Mouse (Mus musculus) testis, postnatal 14 days (tissue): ENCODE measurements around the gene Pdgfb.

Source experiments
- DNase-seq: peaks from one replicate; pipeline ENCODE4 v3.0.0; 2021; ENCODE audit warnings: low spot score

Pdgfb gene

DNA sequence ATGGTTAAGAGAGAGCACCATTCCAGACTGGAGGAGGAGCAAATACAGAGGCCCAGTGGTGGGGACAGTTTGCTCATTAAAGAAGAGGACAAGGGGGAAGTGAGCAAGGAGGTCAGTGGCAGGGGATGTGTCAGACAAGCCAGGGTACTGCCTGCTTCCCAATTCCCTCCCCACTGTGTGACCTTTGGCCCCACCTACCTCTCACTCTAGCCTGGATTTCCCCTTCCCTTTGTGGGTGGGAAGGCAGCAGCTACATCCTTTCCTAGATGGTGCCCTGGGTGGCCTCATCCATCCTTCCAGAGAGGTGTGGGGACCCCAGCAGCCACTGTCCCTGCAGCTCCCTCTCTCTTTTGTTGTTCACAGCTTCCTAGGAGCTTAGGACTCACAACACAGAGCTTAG lies 20.1 kb upstream of the Pdgfb start:
- no peak for DNase-seq

DNA sequence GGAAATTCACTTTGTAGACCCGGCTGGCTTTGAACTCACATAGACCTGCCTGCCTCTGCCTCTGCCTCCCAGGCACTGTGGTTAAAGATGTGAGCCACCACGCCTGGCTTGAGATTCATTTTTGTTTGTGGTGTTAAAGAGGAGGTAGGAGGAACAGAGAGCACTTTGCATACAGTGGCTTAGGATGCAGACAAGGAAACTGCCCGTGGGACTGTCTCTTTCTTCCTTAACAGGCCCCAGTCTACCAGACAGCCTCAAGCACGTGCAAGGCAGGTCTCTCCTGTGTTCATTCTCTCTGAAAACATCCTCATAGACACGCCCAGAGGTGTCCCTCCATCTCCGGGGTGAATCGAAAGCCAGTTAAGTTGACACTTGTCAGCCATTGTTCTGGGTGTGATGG lies 19.6 kb upstream of the Pdgfb start:
- DNase-seq, result no peak

DNA sequence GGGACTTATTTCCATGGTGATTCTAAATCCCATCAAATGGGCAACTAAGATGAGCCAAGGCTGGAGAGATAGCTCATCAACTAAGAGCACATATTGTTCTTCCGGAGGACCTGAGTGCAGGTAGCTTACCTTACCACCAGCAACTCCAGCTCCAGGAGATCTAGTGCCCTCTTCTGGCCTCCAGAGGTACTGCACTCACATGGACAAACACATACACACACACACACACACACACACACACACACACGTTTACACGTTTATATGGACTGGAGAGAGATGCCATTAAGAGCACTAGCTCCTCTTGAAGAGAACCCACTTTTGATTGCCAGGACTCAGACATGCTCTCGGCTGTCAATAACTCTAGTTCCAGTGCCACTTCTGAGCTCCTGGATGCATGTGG lies 16.4 kb upstream of the Pdgfb start:
- no peak for DNase-seq

DNA sequence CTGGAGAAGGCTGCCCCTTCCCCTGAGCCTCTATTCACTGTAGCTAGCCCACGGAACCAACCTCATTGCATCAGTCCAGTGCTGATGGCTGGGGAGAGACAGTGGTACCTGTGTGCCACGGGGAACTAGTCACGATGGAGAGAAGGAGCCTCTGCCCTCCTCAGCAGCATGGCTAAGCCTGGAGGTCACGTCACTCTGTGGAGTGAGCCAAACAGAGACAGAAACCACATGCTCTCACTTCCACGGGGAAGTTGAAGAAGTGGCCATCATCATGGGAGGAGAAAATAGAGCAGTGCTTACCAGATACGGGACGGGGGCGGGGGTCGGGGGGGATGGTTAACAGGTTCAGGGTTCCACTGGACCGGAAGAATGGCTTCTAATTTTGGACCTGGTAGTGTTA lies 15.6 kb upstream of the Pdgfb start:
- DNase-seq, result no peak

DNA sequence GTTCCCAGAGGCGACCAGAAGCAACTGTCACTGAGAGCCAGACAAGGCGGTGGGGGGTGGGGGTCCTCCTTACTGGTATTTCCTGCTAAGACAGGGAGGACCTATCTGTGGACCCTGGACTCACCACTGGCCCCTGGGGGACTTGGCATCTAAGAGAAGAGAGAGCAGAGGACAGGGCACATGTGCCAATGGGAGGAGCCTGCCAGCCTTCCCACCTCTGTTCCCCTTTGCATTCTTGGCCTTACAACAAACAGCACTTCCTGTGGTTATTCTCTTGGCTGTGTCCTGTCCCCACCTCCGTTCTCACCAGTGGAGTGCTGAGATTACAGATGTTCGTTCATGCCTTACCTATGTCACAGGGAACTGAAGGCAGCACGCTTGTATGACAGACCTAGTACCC lies 14.1 kb upstream of the Pdgfb start:
- DNase-seq, result no peak

DNA sequence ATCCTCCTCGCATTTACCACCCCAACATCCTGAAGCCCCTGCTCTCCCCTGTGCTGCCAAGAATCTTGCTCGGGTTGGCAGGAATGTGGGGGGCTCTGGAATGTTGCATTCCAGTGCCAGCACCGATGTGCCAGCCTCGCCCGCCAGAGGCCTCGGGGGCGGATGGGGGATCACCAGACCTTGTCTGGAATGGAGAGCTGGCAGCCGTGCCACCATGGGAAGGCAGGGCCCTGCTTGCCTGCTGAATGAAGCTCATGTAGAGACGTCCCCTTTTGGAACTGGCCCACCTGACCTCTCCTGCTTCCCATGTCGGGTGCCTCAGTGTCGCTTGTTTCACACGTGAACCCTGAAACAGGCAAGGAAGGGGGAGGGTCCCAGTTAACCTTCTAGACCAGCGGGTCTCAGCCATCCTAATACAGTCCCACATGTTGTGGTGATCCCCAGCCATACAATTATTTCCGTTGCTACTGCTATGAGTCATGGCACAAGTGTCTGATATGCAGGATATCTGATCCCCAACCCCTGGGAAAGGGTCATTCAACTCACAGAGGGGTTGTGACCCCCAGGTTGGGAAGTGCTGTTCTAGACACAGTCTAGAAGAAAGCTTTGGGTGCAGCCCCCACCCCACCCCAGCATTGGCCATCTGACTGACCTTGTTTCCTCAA lies 12.0 kb upstream of the Pdgfb start:
- no peak for DNase-seq

DNA sequence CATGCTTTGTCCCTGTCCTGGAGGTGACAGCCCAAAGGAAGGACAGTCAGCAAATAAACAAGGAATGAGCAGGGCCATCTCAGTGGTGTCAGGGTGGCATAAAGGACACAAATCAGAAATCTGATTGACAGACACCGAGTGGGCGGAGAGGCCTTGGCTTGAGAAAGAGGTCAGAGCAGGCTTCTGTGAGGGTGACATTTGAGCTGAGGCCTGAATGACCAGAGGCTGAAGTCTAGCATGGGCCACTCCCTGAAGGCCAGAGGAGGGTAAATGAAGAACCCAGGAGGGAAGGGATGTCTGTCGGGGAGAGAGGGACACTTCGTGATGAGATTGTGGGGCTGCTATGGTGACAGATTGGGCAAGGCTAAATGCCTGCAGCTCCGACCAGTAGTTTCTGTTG lies 11.3 kb upstream of the Pdgfb start:
- DNase-seq, result no peak

DNA sequence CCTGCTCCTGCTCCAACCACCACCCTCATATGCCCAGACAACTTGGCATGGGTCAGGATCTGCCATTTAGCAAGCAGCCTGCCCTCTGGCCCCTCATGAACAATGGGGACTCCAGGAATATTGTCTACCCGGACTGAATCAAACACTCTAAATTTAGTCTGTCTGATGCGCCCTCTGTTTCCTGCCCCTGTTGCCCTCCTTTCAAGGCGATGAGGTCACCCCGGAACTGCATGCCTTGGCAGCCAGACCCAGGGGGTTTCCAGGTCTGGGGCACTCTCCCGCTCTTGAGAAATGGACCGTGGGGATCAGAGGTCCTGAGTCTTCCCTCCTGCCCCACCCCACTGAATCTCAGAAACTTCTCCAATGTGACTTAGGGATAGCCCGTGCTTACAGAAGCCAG lies 10.8 kb upstream of the Pdgfb start:
- no peak for DNase-seq

DNA sequence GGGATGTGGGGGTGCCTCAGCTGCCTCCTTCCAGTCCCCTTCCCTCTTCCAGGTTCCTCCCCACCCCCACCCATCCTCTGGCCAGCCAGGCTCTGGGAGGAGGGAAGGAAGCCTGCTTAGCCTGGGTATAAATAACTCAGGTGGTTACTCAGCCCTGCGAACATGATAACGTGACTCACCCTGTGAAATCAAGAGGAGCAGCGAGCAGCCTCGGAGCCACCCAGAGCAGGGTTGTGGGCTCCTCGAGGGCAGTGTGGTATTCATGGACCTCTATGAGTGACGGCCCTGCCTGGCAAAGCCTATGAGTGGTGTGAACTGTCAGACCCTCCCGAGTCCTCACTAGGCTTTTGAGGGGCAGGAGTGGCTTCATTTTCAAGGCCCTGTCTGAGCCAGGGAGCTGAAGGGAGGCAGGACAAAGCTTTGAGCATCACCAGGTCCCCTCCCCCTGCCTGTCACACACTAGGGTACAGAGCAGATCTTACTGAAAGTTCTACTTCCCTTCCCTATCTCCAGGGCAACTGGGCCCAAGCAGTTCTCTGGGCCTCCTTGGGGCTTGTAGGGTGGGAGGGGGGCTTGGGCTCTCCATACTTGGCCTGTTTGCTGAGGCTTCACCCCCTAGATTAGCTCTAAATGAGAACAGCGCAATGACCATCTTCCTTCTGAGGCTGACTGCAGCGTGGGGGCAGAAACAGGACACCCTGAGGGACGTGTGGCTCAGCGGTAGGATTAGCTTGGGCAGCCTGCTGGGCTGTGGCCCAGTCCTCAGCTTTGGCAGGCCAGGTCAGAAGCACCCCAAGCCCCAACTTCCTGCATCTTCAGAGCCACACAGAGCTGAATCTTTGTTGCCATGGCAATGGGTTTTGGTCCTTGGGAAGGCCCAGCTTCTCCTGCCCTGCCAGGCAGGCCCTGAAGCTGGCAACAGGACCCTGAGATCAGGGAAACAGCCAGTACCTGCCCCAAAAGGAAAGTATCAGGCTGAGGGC lies 9.8 kb upstream of the Pdgfb start:
- DNase-seq, result no peak

DNA sequence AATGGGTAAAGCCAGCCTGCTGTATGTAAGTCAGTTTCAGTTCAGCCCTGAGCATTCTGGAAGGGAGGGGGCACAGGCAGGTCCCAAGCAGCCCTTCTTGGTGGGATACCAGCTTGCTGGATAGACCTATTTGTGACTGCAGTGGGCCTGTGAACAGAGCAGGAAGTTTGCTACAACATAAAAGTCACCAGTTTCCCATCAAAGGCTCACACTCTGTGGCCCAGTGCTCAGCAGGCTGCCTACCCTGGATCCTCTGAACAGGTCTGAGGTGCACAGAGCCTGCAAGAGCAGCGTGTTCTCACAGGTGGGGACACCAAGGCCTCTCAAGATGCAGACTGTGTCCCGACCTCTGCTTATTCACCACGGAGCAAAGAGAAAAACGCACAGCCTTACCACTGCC lies 5.7 kb upstream of the Pdgfb start:
- no peak for DNase-seq

DNA sequence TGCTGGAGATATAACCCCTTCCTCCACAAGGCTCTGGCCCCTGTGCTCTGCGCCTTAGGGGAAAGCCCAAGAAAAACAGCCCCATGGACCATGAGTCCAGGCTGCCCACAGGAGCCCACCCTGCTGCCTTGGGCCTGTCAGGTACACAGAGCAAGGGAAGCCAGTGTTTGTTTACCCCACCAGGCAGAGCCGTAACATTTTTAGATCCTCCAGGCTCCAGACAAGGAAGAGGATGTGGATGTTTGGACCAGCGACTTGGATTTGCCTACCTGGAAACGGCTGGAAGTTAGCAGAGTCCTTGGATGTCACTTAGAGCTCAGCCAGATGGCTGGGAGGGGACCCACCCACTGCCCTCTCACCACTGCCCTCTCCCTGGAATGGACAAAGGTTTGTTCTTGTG lies 4.8 kb upstream of the Pdgfb start:
- no peak for DNase-seq

DNA sequence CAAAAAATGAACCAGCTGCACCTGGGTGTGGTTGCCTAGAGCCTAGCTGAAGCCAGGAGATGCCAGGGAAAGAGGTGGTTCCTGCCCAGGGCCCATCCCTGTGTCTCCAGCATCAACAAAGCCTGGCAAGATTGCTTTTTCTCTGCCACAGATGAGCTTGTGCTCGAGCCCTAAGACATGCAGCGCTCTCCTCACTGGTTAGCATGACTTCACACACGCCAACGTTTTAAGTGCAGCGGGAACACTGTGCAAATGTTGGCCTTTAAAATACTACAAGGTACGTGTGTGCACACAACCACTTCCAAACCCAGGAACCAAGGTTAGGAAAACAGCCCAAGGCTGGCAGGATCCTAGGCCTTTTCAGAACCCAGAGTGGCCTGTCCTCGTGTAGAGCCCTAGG lies 4.4 kb upstream of the Pdgfb start:
- no peak for DNase-seq

DNA sequence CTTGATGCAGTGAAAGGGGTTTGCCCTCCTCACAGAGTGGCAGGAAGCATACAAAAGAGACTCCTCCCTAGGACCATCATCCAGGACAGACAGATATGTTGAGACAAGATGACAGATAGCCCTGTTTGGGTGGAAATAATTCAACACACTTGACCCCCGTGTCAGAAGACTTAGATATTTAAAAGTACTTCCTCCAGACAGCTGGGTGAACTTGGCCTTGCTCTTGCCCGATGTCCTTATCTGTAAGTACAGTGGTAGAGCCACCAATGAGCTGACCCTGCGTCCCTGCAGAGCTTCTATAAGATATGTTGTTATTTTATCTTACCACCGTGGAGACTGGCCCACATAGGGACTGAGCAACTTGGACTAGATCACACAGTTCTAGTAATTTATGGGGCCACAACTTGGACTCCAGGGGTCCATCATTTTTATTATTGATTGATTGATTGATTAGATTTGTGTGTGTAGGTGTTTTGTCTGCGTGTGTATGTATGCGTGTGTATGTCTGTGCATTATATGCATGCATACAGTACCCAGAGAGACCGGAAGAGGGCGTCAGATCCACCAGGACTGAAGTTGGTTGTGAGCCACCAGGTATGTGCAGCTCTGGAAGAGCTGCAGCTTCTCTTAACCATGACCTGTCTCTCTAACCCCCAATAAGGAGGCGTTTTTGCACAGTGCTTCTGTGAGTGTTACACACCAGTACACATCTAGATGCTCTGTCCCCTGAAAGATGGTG lies 2.0 kb upstream of the Pdgfb start:
- DNase-seq, result no peak

DNA sequence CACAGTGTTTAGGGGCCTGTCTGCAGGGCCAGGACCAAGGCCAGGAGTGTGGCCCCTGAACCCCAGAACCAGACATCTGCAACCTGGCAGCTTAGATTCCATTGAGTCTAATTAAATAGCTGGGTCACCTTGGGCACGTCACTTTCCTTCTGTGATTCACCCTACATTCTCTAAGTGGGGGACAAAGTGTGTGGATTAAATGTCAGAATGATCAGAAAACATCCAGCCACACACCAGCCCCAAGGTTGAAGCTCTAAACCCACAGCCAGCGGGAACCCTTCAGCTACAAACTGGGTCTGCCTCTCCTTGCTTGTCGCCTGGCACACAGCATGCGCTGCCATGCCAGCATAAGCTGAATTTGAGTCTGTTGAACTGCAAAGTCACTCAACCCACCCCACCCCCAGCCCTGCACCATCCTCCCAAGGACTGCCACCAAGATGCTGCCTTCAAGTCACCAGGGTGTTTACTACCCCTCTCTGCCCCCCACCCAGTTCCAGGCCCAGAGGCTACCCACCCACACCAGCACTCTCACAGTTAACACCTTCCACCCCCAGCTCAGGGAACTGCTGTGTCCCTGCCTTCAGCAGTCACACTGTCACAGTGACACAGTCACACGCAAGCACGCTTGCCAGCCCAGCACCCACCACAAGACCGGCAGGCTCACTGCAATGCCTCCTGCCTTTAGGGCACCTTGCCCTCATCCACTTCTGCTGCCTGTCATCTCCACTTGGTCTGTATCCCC lies 605 bp upstream of the Pdgfb start:
- no peak for DNase-seq

DNA sequence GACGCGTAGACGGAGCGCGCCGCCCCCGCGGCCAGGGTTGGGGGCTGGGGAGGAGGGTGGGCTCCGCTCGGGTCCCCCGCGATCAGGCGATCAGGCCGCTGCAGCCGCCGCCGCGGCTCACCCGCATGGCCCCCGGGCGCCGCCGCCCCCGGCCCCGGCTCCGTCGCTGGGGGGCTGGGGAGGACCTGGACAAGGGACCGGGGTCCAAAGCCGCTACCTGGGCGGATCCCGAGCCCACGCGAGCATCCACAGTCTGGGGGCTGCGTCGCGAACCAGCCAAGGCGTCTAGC lies 801 bp downstream of the Pdgfb start:
- no peak for DNase-seq

DNA sequence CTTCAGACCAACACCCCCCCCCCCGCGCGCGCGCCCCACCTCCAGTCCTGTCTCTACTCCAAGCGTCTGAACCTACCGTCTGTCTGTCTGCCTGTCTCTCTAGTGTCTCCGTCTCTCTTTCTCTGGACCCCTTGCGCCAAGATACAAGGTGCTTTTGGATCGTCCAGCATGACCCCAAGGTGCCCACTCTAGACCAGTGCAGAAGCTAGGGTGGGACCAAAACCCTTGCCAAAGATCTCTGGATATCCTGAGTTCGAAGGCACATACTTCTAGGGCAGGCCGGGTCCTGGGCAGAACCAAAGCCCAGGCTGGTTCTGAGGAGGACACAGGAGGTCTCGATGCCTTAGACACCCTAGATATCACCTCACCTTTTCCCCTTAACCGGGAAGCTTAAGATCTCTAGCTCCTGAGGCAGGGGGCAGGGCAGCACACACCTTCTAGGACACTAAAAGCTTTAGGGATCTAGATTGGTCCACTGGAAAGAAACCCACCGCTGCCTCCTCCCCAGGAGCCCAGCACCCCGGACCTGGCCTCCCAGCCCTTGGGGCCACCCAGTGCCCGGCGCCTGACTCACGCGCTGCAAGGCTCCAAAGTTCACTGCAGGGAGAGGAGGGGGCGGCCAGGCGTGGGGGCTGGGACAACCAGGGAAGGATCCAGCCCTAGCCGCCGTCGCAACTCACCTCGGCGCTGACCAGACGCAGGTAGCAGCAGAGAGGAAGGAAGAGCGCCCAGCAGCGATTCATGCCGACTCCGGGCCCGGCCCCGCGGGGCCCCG lies 1.3 kb downstream of the Pdgfb start:
- DNase-seq, result no peak

DNA sequence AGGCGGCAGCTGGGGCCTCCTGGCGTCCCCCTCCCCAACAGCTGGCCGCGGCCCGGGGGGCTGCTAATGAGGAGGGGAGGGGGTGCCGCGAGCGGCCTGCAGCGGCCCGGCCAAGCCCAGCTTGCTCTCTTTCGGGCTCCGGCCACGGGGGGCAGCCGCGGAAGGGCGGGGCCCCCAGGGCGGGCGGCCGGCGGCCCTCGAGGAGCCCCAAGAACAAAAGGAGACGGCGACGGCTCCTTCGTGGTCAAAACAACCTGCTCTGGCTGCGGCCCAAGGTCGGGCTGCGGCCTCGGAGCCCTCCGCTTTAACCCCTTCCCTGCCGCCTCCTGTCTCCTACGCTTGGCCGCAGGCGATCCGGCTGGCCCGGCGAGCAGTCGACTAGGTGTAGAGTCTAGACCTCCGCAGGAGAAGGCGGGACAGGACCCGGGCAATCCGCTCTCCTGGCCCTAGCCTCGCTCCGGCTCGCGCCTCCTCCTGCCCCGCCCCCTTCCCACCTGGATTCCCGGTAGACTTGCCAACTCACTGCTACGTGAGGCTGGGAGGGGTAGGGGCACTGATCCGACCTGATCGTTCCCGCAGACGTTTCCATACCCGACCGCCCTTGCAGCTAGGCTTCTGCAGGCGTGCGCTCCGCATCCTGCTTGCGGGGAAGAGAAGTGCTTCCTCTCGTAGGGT lies 2.1 kb downstream of the Pdgfb start:
- peak; percentile 82 for DNase-seq

DNA sequence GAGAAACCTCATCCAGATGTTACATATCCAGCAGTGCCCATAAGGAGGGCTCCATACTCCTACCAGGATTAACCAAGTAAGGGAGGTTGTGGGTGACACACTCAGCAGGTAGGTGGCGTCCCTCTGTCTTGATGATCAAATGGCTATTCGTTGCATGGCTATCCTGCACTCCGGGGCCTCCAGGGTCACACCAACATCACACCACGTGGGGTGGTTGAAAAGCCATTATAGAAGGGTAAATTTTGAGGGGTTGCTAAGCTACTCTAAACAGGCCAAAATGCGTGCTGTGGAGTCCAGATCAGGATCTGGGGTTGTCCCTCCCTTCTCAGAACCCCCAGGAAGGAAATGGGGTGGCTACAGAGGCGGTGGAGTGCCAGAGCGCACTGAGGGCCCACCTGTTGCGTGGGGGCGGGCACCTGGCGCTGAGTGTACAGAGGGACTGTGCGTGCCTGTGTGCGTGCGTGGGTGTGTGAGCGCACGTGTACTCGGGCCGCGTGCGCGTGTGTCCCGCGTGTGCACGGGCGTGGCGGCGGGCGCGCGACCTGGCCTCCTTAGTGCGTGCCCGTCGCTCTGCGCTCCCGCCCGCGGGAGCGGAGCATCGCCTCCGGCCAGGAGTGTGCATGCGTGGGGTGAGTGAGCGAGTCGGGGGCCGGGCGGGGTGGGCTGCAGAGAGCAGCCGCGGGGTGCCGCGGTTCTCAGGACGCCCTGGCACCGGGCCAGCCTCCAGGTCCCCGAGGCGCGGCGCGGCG lies 2.8 kb downstream of the Pdgfb start:
- DNase-seq, result peak; percentile 62

DNA sequence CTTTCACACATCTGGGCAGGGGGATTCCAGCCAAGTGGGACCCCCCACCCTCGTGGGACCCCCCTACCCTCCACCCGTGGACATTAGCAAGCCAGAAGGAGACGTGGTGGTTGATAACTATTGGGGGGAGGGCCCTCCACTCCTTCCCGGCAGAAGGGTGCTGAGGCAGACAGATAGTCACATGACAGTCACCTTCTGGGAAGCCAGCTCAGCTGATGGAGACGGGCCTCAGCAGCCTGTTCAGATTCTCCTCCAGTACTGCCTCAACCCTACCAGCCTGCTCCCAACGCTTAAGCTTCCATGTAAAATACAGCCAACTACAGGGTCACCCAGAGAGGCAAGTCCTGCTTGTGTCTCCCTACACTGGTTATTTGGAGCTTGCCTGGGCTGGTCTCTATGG lies 3.6 kb downstream of the Pdgfb start:
- no peak for DNase-seq

DNA sequence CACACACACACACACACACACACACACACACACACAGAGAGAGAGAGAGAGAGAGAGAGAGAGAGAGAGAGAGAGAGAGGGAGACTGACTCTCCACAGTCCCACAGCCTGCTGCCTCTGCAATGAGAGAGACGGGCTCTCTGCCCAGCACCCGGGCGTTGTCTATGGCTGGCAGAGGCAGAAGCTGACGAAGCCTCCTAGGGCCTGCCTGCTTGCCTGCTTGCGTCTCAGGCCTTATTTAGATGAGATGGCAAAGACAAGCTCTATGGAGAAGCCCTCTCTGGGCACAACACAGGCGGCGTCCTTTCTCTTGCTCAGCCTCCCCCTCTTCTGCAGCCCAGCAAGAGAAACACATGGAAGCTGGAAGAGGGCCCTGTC lies 4.6 kb downstream of the Pdgfb start:
- DNase-seq, result no peak
